Mouse (Mus musculus) MEL (cell line): ENCODE results near the gene Dnajc4. TPM values are rescaled to one million over a fixed set of nuclear protein-coding genes. Genes with fewer than 3 reads are reported as not detected.
A peak's percentile ranks its signal among the peaks of the same experiment; 100 is the strongest.

Experiments used
- DNase-seq: peaks from one replicate; pipeline ENCODE4 v3.0.0; 2011; ENCODE audit warnings: low read depth, low spot score
- H3K27ac ChIP-seq: 2 replicates; pipeline ENCODE4 v1.5.1; 2012; ENCODE audit warnings: low read depth, mild to moderate bottlenecking, control low read depth, low read length, moderate library complexity; ENCODE audit not compliant: control insufficient read depth
- H3K27me3 ChIP-seq, 2 experiments: fragments of 150-350 bp in 1 of 2; sonication (generic) in 1 of 2; 2 replicates each; pipeline ENCODE4 v1.6.1; 2012; ENCODE audit warnings: low read length in 2 of 2, mild to moderate bottlenecking in 2 of 2, improper control_type of control experiment in 1 of 2, moderate library complexity in 1 of 2; ENCODE audit not compliant: insufficient read depth in 2 of 2, control insufficient read depth in 1 of 2
- H3K36me3 ChIP-seq, 2 experiments: 2 replicates each; pipeline ENCODE4 v1.6.1; 2012 to 2014; ENCODE audit warnings: low read length in 2 of 2, improper control_type of control experiment in 1 of 2, inconsistent platforms in 1 of 2, mild to moderate bottlenecking in 1 of 2; ENCODE audit not compliant: insufficient read depth in 2 of 2, control insufficient read depth in 1 of 2
- H3K4me1 ChIP-seq, 2 experiments: fragments of 150-350 bp in 1 of 2; sonication (generic) in 1 of 2; 2 replicates each; pipeline ENCODE4 v1.6.1; 2012; ENCODE audit warnings: low read length in 2 of 2, improper control_type of control experiment in 1 of 2, mild to moderate bottlenecking in 1 of 2; ENCODE audit not compliant: insufficient read depth in 2 of 2, control insufficient read depth in 1 of 2
- H3K4me3 ChIP-seq, 2 experiments: fragments of 150-350 bp in 1 of 2; sonication (generic) in 1 of 2; 2 replicates each; pipeline ENCODE4 v1.5.1; 2012; ENCODE audit warnings: low read depth in 2 of 2, low read length in 2 of 2, mild to moderate bottlenecking in 2 of 2, moderate library complexity in 2 of 2, control low read depth in 1 of 2, improper control_type of control experiment in 1 of 2; ENCODE audit not compliant: control insufficient read depth in 1 of 2, insufficient read depth in 1 of 2
- H3K79me2 ChIP-seq: 2 replicates; pipeline ENCODE4 v1.6.1; 2012; ENCODE audit warnings: mild to moderate bottlenecking, low read length, moderate library complexity; ENCODE audit not compliant: control insufficient read depth, poor library complexity, insufficient read depth
- H3K9ac ChIP-seq: 2 replicates; pipeline ENCODE4 v1.6.1; 2012; ENCODE audit warnings: low read depth, mild to moderate bottlenecking, control low read depth, low read length, moderate library complexity; ENCODE audit not compliant: control insufficient read depth, poor library complexity, severe bottlenecking
- H3K9me3 ChIP-seq: fragments of 150-350 bp; sonication (generic); replicated peaks from 2 replicates; pipeline ENCODE4 v1.6.1; 2012; ENCODE audit warnings: mild to moderate bottlenecking, low read length, improper control_type of control experiment, moderate library complexity; ENCODE audit not compliant: insufficient read depth
- BHLHE40 ChIP-seq: IDR thresholded peaks from 2 replicates; pipeline ENCODE4 v1.6.1; 2012; ENCODE audit warnings: low read depth, mild to moderate bottlenecking, inconsistent platforms, low read length, improper control_type of control experiment, borderline replicate concordance
- CHD1 ChIP-seq: IDR thresholded peaks from 2 replicates; pipeline ENCODE4 v1.6.1; 2012; ENCODE audit warnings: low read depth, mild to moderate bottlenecking, inconsistent platforms, low read length, improper control_type of control experiment
- CTCF ChIP-seq, 3 experiments: IDR thresholded peaks in 2 of 3; conservative IDR thresholded peaks in 1 of 3; 2 replicates each; pipeline ENCODE4 v1.5.1; 2011 to 2012; ENCODE audit warnings: low read length in 3 of 3, low read depth in 2 of 3, mild to moderate bottlenecking in 2 of 3, improper control_type of control experiment in 1 of 3, inconsistent platforms in 1 of 3, mixed read lengths in 1 of 3, moderate library complexity in 1 of 3; ENCODE audit not compliant: control insufficient read depth in 1 of 3, insufficient read depth in 1 of 3, poor library complexity in 1 of 3, severe bottlenecking in 1 of 3
- E2F4 ChIP-seq: IDR thresholded peaks from 2 replicates; pipeline ENCODE4 v1.6.1; 2011; ENCODE audit warnings: low read depth, low read length, improper control_type of control experiment, borderline replicate concordance
- ELF1 ChIP-seq: IDR thresholded peaks from 2 replicates; pipeline ENCODE4 v1.6.1; 2014; ENCODE audit warnings: low read depth, mild to moderate bottlenecking, inconsistent platforms, low read length, improper control_type of control experiment, moderate library complexity
- EP300 ChIP-seq, 2 experiments: IDR thresholded peaks; 2 replicates each; pipeline ENCODE4 v1.6.1; 2011; ENCODE audit warnings: improper control_type of control experiment in 2 of 2, low read length in 2 of 2, low read depth in 1 of 2, mild to moderate bottlenecking in 1 of 2
- ETS1 ChIP-seq: IDR thresholded peaks from 2 replicates; pipeline ENCODE4 v1.6.1; 2012; ENCODE audit warnings: low read depth, mild to moderate bottlenecking, inconsistent platforms, low read length, improper control_type of control experiment, moderate library complexity
- GATA1 ChIP-seq: IDR thresholded peaks from 2 replicates; pipeline ENCODE4 v1.6.1; 2011; ENCODE audit warnings: low read depth, low read length, improper control_type of control experiment
- HCFC1 ChIP-seq: IDR thresholded peaks from 2 replicates; pipeline ENCODE4 v1.6.1; 2012; ENCODE audit warnings: low read depth, mild to moderate bottlenecking, inconsistent platforms, low read length, improper control_type of control experiment, moderate library complexity
- JUND ChIP-seq: IDR thresholded peaks from 2 replicates; pipeline ENCODE4 v1.6.1; 2011; ENCODE audit warnings: low read depth, mild to moderate bottlenecking, improper control_type of control experiment, low read length
- KAT2A ChIP-seq: conservative IDR thresholded peaks from 2 replicates; pipeline ENCODE4 v1.6.1; 2012; ENCODE audit warnings: low read depth, low read length, improper control_type of control experiment, inconsistent platforms
- MAFK ChIP-seq: IDR thresholded peaks from 2 replicates; pipeline ENCODE4 v1.6.1; 2011; ENCODE audit warnings: low read depth, mild to moderate bottlenecking, low read length, improper control_type of control experiment, borderline replicate concordance
- MAX ChIP-seq: IDR thresholded peaks from 2 replicates; pipeline ENCODE4 v1.6.1; 2011; ENCODE audit warnings: low read length, improper control_type of control experiment
- MAZ ChIP-seq: IDR thresholded peaks from 2 replicates; pipeline ENCODE4 v1.6.1; 2012; ENCODE audit warnings: low read depth, mild to moderate bottlenecking, inconsistent platforms, low read length, improper control_type of control experiment
- MXI1 ChIP-seq: IDR thresholded peaks from 2 replicates; pipeline ENCODE4 v1.6.1; 2011; ENCODE audit warnings: mild to moderate bottlenecking, low read depth, low read length, improper control_type of control experiment
- MYB ChIP-seq: IDR thresholded peaks from 2 replicates; pipeline ENCODE4 v1.6.1; 2011; ENCODE audit warnings: mild to moderate bottlenecking, low read depth, low read length, improper control_type of control experiment
- MYC ChIP-seq: IDR thresholded peaks from 2 replicates; pipeline ENCODE4 v1.6.1; 2011; ENCODE audit warnings: low read depth, mild to moderate bottlenecking, low read length, improper control_type of control experiment, moderate library complexity
- NELFE ChIP-seq: IDR thresholded peaks from 2 replicates; pipeline ENCODE4 v1.6.1; 2011; ENCODE audit warnings: low read depth, low read length, improper control_type of control experiment
- NRF1 ChIP-seq: IDR thresholded peaks from 2 replicates; pipeline ENCODE4 v1.6.1; 2014; ENCODE audit warnings: low read depth, mild to moderate bottlenecking, inconsistent platforms, low read length, improper control_type of control experiment, moderate library complexity; ENCODE audit not compliant: poor library complexity, insufficient read depth, severe bottlenecking
- POLR2AphosphoS2 ChIP-seq: IDR thresholded peaks from 2 replicates; pipeline ENCODE4 v1.6.1; 2011; ENCODE audit warnings: low read length, improper control_type of control experiment
- POLR2AphosphoS5 ChIP-seq: IDR thresholded peaks from 2 replicates; pipeline ENCODE4 v1.6.1; 2012; ENCODE audit warnings: low read depth, borderline replicate concordance, mild to moderate bottlenecking, inconsistent platforms, low read length, moderate library complexity, mixed read lengths
- RAD21 ChIP-seq: IDR thresholded peaks from 2 replicates; pipeline ENCODE4 v1.6.1; 2011; ENCODE audit warnings: mild to moderate bottlenecking, low read depth, low read length, improper control_type of control experiment
- RCOR1 ChIP-seq: IDR thresholded peaks from 2 replicates; pipeline ENCODE4 v1.6.1; 2012; ENCODE audit warnings: low read depth, mild to moderate bottlenecking, inconsistent platforms, low read length, improper control_type of control experiment
- SIN3A ChIP-seq: IDR thresholded peaks from 2 replicates; pipeline ENCODE4 v1.6.1; 2012; ENCODE audit warnings: low read length, improper control_type of control experiment, inconsistent platforms
- SMC3 ChIP-seq: IDR thresholded peaks from 2 replicates; pipeline ENCODE4 v1.6.1; 2011; ENCODE audit warnings: low read depth, low read length, improper control_type of control experiment
- TBP ChIP-seq: IDR thresholded peaks from 2 replicates; pipeline ENCODE4 v1.8.0; 2011; ENCODE audit warnings: low read depth, low read length, improper control_type of control experiment
- UBTF ChIP-seq: IDR thresholded peaks from 2 replicates; pipeline ENCODE4 v1.6.1; 2012; ENCODE audit warnings: low read depth, mild to moderate bottlenecking, inconsistent platforms, low read length, improper control_type of control experiment, moderate library complexity, borderline replicate concordance; ENCODE audit not compliant: insufficient read depth
- ZC3H11A ChIP-seq: IDR thresholded peaks from 2 replicates; pipeline ENCODE4 v1.6.1; 2012; ENCODE audit warnings: low read depth, mild to moderate bottlenecking, inconsistent platforms, low read length, improper control_type of control experiment
- ZKSCAN1 ChIP-seq: IDR thresholded peaks from 2 replicates; pipeline ENCODE4 v1.6.1; 2012; ENCODE audit warnings: low read depth, mild to moderate bottlenecking, inconsistent platforms, low read length, improper control_type of control experiment, moderate library complexity
- ZMIZ1 ChIP-seq: IDR thresholded peaks from 2 replicates; pipeline ENCODE4 v1.6.1; 2012; ENCODE audit warnings: low read depth, mild to moderate bottlenecking, inconsistent platforms, low read length, improper control_type of control experiment, moderate library complexity
- ZNF384 ChIP-seq: IDR thresholded peaks from 2 replicates; pipeline ENCODE4 v1.6.1; 2012; ENCODE audit warnings: low read depth, mild to moderate bottlenecking, inconsistent platforms, low read length, improper control_type of control experiment
- polyA plus RNA-seq, 2 experiments: library from polyadenylated mRNA; stranded (reverse) in 1 of 2; unstranded in 1 of 2; fragments of >175 nt in 1 of 2; fragments of >200 nt in 1 of 2; gene quantifications; 2 replicates each; pipeline versions ENCODE4 v1.2.1 to v1.2.4; 2012; ENCODE audit warnings: low replicate concordance in 2 of 2, low read depth in 1 of 2; ENCODE audit not compliant: insufficient read length in 2 of 2, insufficient read depth in 1 of 2, missing spikeins in 1 of 2
- total RNA-seq: library from RNA; depleted of rRNA; stranded (reverse); fragments of 300-350 nt; gene quantifications from 2 replicates; pipeline ENCODE4 v1.2.3, GENCODE M21; 2012

Gene Dnajc4
- total and polyA plus RNA-seq, 3 experiments: 4.2 to 12.9 TPM; not detected in 1

GRCm38 (mm10) chr19:6980381-6981093, 11.8 kb downstream of the Dnajc4 start, which contains the start of gene Fkbp2 (continued):
- TF ChIP-seq ELF1 (peak; percentile 91), RCOR1 (no peak), ZC3H11A (no peak), NRF1 (peak; percentile 84), SIN3A (peak; percentile 92), POLR2AphosphoS5 (peak; percentile 46; the same call in 1 of the 2 replicates), SMC3 (no peak), CHD1 (no peak), GATA1 (no peak), ZMIZ1 (peak; percentile 96)

- Histone ChIP-seq H3K9me3 (no peaks in the 10 kb centered on the region), H3K27me3 (no peaks in the 10 kb centered on the region), H3K4me1 (peaks cover 0 to 19% of the 10 kb centered on the region in 2 experiments; a peak in 2 of 4 replicates), H3K9ac (peak overlapping the region; percentile 74), H3K4me3 (peak overlapping the region; percentile 56 to 60), H3K79me2 (peaks cover 39% of the 10 kb centered on the region), H3K27ac (peak overlapping the region; percentile 45), H3K36me3 (peaks cover 0 to 23% of the 10 kb centered on the region in 2 experiments; a peak in 2 of 4 replicates)
- DNase-seq: peak; percentile 99
- TF ChIP-seq ELF1: no peak
- no peak for TF ChIP-seq ZKSCAN1
- TF ChIP-seq POLR2AphosphoS2: no peak; the same call in 1 of the 2 replicates
- TF ChIP-seq NELFE: no peak
- no peak for TF ChIP-seq HCFC1
- TF ChIP-seq RCOR1: no peak
- 0 out of 2 replicates have a peak, but pooled peaks have one; percentile 50 for TF ChIP-seq MAZ
- no peak for TF ChIP-seq MYB
- TF ChIP-seq KAT2A: no peak
- TF ChIP-seq RAD21: no peak
- peak; percentile 54 to 86 (median 55) for TF ChIP-seq CTCF (IDR thresholded peaks at IDR 0.05 in 2 of 3, conservative IDR thresholded peaks at IDR 0.05 in 1 of 3; ENCODE audit: control insufficient read depth in 1 of 3, insufficient read depth in 1 of 3, low read depth in 2 of 3, low read length in 3 of 3, poor library complexity in 1 of 3, severe bottlenecking in 1 of 3)
- TF ChIP-seq MYC: no peak
- no peak for TF ChIP-seq ZNF384
- TF ChIP-seq CHD1: no peak
- TF ChIP-seq TBP: no peak
- no peak for TF ChIP-seq ETS1
- no peak for TF ChIP-seq BHLHE40
- TF ChIP-seq JUND: no peak
- no peak; the same call in 1 of the 2 replicates for TF ChIP-seq MAX
- TF ChIP-seq MXI1: no peak
- no peak for TF ChIP-seq POLR2AphosphoS5
- TF ChIP-seq NRF1: 0 out of 2 replicates have a peak, but pooled peaks have one; percentile 37
- peak; percentile 54; the same call in 1 of the 2 replicates for TF ChIP-seq SIN3A
- no peak for TF ChIP-seq E2F4
- TF ChIP-seq MAFK: no peak
- no peak for TF ChIP-seq GATA1
- no peak for TF ChIP-seq UBTF
- no peak for TF ChIP-seq EP300 (IDR thresholded peaks at IDR 0.05; ENCODE audit: low read depth in 1 of 2, low read length in 2 of 2)
Measured at GRCm38 (mm10) chr19:6979486-6980380, 12.6 kb downstream of the Dnajc4 start.
